Mouse (Mus musculus) macrophage (primary cell): ENCODE data around the gene Pdp2. TPM values are rescaled to one million over a fixed set of nuclear protein-coding genes. Genes with fewer than 3 reads are reported as not detected.
"Not testable (repeated sequence)": the region's sequence is repeated elsewhere in the genome, so short reads cannot be mapped to it uniquely, and the experiment has no call there.

ENCODE experiments used
- H3K27ac ChIP-seq: fragments of 350-480 bp; formaldehyde crosslinking; 2 replicates; pipeline ENCODE4 v1.9.0; 2021
- H3K36me3 ChIP-seq: fragments of 350-480 bp; formaldehyde crosslinking; 2 replicates; pipeline ENCODE4 v1.9.0; 2021; ENCODE audit errors: inconsistent target
- H3K4me3 ChIP-seq: fragments of 350-480 bp; formaldehyde crosslinking; 2 replicates; pipeline ENCODE4 v1.9.0; 2021; ENCODE audit errors: inconsistent target
- H3K79me2 ChIP-seq: fragments of 350-480 bp; formaldehyde crosslinking; 2 replicates; pipeline ENCODE4 v1.9.0; 2021; ENCODE audit errors: inconsistent target
- WGBS: methylation state at CpG from one replicate; pipeline ENCODE4 v1.1.7; 2026; ENCODE audit warnings: inconsistent platforms; ENCODE audit not compliant: missing documents; 5-methylcytosine and 5-hydroxymethylcytosine counted together
- polyA plus RNA-seq: library from polyadenylated mRNA; stranded (reverse); fragments of 250-400 nt; gene quantifications from 3 replicates; pipeline ENCODE4 v1.2.4, GENCODE M21; 2018; ENCODE audit warnings: inconsistent platforms
- total RNA-seq, 78 experiments: library from RNA; depleted of rRNA; stranded (reverse); fragments of 250-400 nt; gene quantifications; 1 replicate in 9 of 78; 2 replicates in 24 of 78; 3 replicates in 43 of 78; 4 replicates in 2 of 78; pipeline ENCODE4 v1.2.4; 2018; ENCODE audit warnings: inconsistent platforms in 56 of 78

The Pdp2 gene
- 10 to 100 TPM in 5 of 26 experiments, 1 to 10 TPM in 21; 1.1 to 13.3 (median 4.3) TPM for total RNA-seq (2018; cell fraction: chromatin; rRNA removed)
- 10 to 100 TPM in 18 of 26 experiments, 1 to 10 TPM in 8; 5.2 to 16.0 (median 12.1) TPM for total RNA-seq (2018; cell fraction: cytosol; rRNA removed)
- total RNA-seq (2018; cell fraction: nucleus; rRNA removed), result 10 to 100 TPM in 10 of 26 experiments, 1 to 10 TPM in 16; 3.9 to 21.3 (median 8.9) TPM
- polyA plus RNA-seq, result 6.1 to 8.6 TPM (median 6.2 TPM) in 3 replicates

DNA sequence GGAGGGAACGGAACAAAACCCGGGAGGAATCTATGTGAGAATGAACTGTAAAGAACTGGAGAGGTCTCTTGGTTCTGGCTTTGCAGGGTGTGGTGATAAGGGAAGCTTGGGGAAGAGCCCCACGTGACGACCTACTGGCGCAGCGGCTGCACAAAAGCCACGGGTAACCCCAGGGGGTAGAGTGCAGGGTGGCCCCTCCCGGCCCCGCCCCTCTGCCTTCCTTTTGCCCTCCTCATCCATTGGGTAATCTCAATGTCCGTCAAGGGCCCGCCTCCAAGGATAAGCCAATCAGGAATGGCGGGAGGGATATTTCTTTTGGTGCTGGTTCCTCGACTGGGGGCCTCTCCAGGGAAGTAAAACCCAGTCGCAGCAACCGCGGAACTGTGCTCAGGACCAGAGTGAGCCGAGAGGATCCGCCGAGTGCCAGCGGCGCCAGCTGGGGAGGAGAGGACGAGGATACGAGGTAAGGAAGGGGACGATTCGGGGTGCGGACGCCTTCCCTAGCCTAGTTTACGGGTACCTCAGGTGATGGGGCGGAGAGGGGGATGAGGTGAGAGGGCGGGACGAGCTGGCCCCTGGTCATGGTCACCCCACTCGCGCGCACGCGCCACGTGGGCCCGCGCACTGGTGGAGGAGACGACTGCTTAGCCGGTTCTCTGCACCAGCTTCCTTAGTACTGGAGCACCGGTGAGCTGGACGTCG, at the start of gene Pdp2:
Pdp2 (plus strand) TSS at position 319 of the 702 bp plus-strand sequence.
- WGBS, result 1% methylated on average over 42 of the region's 44 CpGs
- Histone ChIP-seq H3K27ac (peak within 1 kb of the TSS; percentile 88), H3K4me3 (peak within 1 kb of the TSS; percentile 72), H3K79me2 (peaks cover 43% of the 10 kb centered on the region), H3K36me3 (peaks cover 16% of the 10 kb centered on the region)

DNA sequence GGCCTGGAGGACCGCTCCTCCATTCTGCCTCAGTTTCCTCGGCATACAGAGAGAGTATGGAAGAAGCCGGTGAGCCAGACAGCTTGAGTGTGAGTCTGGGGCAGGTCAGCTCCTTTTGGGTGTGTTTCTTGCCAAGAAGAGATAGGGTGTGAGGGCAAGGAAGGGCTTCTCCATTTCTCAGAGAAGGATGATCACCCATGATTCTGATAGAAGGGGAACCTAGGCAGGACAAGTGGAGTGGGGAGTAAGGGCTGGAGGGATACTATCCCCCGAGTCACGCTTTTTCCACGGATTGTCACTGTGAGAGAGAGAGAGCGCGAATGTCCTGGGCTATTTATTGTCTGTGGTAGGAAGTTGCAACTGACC, 49.8 kb upstream of the Pdp2 start:
- Histone ChIP-seq H3K4me3 (no peak overlapping the region), H3K27ac (no peak overlapping the region), H3K36me3 (no peaks in the 10 kb centered on the region), H3K79me2 (no peaks in the 10 kb centered on the region)
- 21% methylated on average over 8 of the region's 8 CpGs for WGBS

DNA sequence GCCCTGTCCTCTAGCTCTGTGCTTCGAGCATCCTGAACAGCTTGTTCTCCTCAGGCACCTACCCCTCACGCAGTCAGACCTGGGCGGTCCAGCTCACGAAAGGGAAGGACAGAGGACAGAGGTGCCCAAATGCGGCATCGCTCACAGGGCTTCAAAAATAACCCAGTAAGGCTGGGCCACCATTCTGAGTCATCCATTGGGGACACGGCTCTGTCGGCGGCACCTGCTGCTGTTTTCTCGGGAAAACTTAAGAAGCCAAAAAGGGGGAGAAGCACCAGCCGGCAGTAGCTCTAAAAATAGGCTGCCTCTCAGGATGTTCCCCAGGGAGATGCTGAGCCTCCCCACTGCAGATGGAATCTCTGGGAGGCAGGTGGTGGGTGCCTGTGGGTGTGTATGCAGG, 49.1 kb upstream of the Pdp2 start:
- no peaks in the 10 kb centered on the region for H3K36me3 ChIP-seq
- H3K79me2 ChIP-seq, result no peaks in the 10 kb centered on the region
- WGBS, result 34% methylated on average over 11 of the region's 11 CpGs
- H3K27ac ChIP-seq, result no peak overlapping the region
- H3K4me3 ChIP-seq, result no peak overlapping the region

DNA sequence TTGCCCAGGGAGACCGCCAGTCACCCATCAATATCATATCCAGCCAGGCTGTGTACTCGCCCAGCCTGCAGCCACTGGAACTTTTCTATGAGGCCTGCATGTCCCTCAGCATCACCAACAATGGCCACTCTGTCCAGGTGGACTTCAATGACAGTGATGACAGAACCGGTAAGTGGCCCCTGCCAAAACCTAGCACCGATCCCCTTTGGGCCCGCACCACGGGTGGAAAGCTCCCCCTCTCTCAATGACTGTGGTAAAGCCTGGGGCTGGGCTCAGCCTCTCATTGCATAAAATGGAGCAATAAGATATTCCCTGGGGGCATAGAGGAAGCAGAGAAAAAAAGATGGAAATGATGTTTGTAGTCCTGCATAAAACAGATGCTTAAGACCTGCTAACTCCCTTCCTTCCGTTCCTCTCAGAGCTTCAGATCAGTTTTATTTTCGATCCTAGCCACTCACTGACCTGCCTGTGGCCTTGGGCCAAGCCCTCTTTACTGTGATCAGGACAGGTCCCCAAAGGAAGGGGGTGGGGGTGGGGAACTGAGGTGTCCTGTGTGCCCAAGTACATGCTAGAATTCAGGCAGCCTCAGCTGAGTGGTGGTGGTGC, 47.7 kb upstream of the Pdp2 start:
- no peaks in the 10 kb centered on the region for H3K79me2 ChIP-seq
- no peak overlapping the region for H3K4me3 ChIP-seq
- no peaks in the 10 kb centered on the region for H3K36me3 ChIP-seq
- H3K27ac ChIP-seq, result no peak overlapping the region
- WGBS, result 91% methylated on average over 8 of the region's 8 CpGs

DNA sequence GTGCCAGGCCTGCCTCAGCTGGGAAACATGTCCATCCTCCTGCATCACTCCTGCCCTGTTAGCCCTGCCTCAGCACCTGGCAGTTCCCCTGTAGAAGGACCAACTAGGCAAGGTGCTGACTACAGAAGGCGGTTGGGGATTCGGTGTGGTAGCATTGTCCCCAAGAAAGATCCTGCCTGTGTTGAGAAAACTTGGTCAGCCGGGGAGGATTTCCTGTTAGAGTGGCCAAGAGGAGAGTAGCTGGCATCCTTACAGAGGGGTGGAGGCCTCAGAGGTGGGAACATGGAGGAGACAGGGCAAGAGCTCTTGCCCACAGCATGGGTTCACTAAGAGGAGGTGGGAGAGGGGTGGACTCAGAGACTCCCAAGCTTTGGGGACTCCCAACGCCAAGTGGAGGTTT, 36.1 kb upstream of the Pdp2 start:
- 70% methylated on average over 4 of the region's 4 CpGs for WGBS
- Histone ChIP-seq H3K27ac (no peak overlapping the region), H3K79me2 (no peaks in the 10 kb centered on the region)

DNA sequence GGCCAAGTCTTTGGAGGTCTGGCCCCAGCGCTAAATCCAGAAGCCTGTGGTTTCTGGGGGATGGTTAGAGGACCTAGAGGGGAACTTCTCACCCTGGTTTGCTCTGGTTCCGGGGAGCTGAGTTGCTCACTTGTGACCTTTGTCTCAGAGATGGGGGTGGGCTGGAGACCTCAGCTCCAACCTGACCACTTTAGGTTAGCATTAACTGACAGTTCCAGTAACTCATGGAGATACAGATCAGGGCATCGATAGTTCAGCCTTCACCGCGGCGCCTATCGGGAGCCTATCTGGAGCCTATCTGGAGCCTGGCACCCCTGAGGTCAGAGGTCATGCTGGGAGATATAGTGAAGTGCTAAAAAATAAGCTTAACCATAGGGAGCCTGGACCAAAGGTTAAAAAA, 34.0 kb upstream of the Pdp2 start:
- H3K79me2 ChIP-seq, result no peaks in the 10 kb centered on the region
- no peaks in the 10 kb centered on the region for H3K36me3 ChIP-seq
- H3K4me3 ChIP-seq, result no peak overlapping the region
- WGBS, result 74% methylated on average over 7 of the region's 7 CpGs
- H3K27ac ChIP-seq, result no peak overlapping the region

More for the DNA sequence above, 36.1 kb upstream of the Pdp2 start:
- no peak overlapping the region for H3K4me3 ChIP-seq
- no peaks in the 10 kb centered on the region for H3K36me3 ChIP-seq

DNA sequence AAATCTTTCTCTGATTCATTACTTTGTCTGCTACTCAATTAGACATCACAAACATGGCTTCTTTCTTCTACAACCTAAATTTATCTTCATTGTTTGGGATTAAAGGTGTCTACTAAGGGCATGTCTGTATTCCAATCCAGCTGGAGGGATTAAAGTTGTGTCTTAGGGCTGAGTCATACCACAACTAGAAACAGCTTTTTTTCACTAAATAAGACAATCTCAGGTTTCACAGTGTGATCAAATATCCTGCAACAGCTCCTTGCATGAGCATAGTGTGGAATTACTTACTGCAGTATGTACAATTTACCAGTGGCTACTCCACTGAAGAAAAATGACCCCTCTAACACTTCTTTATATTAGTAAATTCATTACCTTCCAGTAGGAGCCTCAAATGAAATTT, 30.5 kb upstream of the Pdp2 start:
- Histone ChIP-seq H3K4me3 (no peak overlapping the region), H3K36me3 (no peaks in the 10 kb centered on the region), H3K79me2 (no peaks in the 10 kb centered on the region), H3K27ac (no peak overlapping the region)

DNA sequence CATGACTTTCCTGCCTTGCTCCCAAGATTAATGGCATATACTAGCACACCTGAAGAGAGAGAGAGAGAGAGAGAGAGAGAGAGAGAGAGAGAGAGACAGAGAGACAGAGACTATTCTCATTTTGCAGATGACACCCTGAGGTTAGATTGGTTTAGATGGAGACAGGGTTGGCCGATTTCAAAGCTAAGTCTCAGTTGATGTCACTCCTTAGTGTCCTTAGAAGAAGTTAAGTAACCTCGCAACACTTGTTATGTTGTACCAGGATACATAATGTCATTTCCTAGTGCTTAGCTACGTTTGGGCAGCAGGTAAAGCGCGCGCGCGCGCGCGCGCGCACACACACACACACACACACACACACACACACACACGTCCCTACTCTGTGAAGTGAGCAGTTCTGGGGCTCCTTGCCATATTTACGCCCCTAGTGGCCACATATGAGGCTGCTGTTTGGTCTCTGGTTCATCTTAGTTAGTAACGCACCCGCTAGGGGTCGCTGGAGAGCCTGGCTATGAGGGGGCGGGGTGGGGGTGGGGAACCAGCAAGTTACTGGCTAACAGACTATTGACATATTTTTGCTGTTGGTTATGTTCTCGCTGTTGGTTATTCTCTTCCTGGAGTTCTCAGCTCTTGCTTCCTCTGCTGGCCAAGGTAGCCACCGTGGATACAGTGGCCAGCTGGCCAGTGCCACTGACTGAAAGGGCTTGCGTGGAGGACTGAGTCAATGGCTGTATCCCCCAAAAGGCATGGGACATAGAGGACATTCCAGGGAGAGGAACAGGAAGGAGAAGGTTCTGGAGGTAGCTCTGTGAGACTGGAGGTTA, 26.4 kb upstream of the Pdp2 start:
- Histone ChIP-seq H3K27ac (no peak overlapping the region), H3K79me2 (no peaks in the 10 kb centered on the region), H3K4me3 (no peak overlapping the region), H3K36me3 (no peaks in the 10 kb centered on the region)
- 23% methylated on average over 10 of the region's 22 CpGs for WGBS

DNA sequence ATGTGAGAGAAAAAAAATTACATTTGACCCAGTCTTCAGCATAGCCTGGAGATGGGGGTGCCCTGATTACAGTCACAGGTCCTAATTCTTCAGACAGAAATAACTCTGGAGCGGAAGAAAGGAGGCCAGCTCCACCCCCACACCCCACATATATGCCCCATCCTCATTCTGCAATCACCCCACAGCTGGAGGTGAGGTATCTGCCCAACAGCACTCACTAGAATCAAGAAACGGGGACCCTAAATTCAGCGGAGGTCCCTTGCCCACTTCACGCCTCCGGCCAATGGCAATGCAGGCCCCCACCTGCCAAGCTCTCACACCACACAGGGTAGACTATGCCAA, 25.8 kb upstream of the Pdp2 start:
- WGBS, result 100% methylated on average over 5 of the region's 5 CpGs
- no peaks in the 10 kb centered on the region for H3K79me2 ChIP-seq
- no peak overlapping the region for H3K27ac ChIP-seq
- H3K36me3 ChIP-seq, result no peaks in the 10 kb centered on the region
- no peak overlapping the region for H3K4me3 ChIP-seq

DNA sequence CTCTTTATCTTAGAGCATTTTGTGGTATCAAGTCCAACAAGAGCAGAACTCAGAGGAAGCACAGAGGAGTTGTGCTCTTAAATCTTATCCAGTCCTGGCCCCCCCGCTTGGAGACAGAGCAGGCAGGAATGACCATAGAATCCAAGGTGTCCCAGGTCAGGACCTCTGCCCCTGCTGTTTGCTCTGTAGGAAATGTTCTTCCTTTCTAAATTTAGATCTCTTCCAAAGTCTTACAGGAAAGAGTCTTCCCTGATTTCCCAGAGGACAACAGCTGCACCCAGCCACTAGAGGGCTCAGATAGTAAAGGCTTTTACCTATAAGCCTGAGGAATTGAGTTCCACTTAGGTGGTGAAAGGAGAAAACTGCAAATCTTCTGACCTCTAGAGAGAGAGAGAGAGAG, 21.7 kb upstream of the Pdp2 start:
- 93% methylated on average over 1 of the region's 1 CpGs for WGBS
- H3K4me3 ChIP-seq, result no peak overlapping the region
- no peak overlapping the region for H3K27ac ChIP-seq
- no peaks in the 10 kb centered on the region for H3K36me3 ChIP-seq
- H3K79me2 ChIP-seq, result no peaks in the 10 kb centered on the region

DNA sequence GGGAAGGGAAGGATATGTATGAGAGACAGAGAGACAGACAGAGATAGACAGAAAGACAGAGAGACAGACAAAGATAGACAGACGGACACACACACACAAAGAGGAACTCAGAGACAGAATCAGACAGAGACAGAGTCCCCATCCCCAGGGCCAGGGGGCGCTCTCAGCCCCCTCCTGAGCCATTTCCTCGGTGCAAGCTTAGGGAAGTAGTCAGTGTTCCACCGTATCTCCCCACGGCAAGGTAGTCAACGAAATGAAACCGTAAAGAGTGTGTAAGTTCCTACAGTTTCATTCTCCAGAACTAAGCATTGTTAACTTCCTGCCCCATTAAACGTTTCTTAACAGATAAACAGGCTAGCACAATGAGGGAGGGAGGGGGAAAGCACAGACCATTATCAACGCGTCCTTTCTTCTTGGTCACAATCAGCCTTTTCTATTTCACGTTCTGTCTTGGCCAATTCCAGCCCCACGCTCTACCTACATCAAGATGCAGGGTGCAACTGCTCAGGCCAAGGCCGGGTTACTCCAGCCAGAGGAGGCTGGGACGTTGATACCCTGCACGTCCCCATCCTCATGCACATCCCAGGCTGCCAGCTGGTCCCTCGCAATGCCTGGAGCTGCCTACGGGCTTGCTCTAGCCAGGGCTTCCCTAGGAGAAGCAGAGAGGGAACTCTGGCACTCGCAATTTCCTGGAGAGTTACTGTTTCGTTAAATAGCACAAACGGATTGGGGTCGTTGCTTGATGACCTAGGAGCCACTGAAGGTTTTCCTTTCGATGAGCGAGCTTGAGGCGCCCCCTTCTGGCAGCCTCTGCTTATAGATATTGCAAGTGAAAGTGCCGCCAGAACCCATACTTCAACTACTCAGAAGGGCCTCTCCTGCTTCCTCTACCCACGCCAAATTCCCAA, 20.6 kb upstream of the Pdp2 start:
- no peaks in the 10 kb centered on the region for H3K79me2 ChIP-seq
- 2% methylated on average over 26 of the region's 26 CpGs for WGBS
- H3K27ac ChIP-seq, result 0 out of 2 replicates have a peak overlapping the region, but pooled peaks have one; percentile 7

DNA sequence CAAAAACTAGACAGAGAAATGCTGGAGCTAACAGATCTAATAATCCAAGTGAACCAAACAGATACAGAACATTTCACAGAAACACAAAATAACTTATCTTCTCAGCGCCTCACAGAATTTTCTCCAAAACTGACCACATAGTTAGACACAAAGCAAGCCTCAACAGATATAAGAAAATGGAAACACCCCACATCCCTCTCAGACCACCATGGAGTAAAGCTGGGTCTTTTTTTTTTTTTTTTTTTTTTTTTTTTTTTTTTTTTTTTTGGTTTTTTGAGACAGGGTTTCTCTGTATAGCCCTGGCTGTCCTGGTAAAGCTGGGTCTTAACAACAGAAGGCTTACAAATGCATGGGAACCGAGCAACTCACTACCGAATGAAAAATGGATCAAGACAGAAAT, 14.4 kb upstream of the Pdp2 start:
- WGBS, result 85% methylated on average over 3 of the region's 3 CpGs
- Histone ChIP-seq H3K79me2 (no peaks in the 10 kb centered on the region), H3K36me3 (no peaks in the 10 kb centered on the region), H3K4me3 (no peak overlapping the region), H3K27ac (no peak overlapping the region)

More for the DNA sequence above, 20.6 kb upstream of the Pdp2 start:
- Histone ChIP-seq H3K36me3 (no peaks in the 10 kb centered on the region), H3K4me3 (peak overlapping the region; percentile 64)

DNA sequence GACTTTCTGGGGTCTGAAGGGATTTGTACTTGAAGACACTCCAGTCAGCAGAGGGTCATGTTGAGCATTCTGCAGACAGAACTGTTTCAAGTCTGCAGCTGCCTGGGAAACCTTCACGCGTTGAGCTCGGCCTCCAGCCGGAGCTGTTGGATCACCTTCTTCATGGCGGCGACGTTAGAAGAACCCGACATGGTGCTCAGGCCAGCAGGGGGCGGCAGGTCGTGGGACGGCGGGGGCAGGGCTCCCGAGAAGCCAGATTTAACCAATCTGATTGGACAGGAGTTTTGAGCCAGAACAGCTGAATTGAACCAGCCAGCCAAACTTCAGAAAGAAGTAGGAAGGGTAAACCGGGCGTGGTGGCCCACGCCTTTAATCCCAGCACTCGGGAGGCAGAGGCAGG, 13.6 kb upstream of the Pdp2 start:
- 80% methylated on average over 17 of the region's 17 CpGs for WGBS
- not testable (repeated sequence) for H3K79me2 ChIP-seq, H3K4me3 ChIP-seq, H3K36me3 ChIP-seq, H3K27ac ChIP-seq

DNA sequence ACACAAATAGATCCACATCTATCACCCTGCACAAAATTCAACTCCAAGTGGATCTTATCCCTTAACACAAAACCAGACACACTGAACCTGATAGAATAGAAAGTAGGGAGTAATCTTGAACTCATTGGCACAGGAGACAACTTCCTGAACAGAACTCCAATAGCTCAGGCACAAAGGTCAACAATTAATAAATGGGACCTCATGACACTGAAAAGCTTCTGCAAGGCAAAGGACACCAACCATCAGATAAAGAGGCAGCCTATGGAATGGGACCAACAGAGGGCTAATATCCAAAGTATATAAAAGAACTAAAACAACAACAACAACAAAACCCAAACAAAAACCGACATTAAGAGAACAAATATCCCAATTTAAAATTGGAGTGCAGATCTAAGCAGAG, 6.7 kb upstream of the Pdp2 start:
- no peak overlapping the region for H3K4me3 ChIP-seq
- 60% methylated on average over 1 of the region's 1 CpGs for WGBS
- H3K27ac ChIP-seq, result no peak overlapping the region
- no peaks in the 10 kb centered on the region for H3K36me3 ChIP-seq
- no peaks in the 10 kb centered on the region for H3K79me2 ChIP-seq
